Mouse (Mus musculus) cortical plate, adult 2 months (tissue): ENCODE data around the gene Msi2. TPM values are rescaled to one million over a fixed set of nuclear protein-coding genes. Genes with fewer than 3 reads are reported as not detected.
A peak's percentile ranks its signal among the peaks of the same experiment; 100 is the strongest.

Experiments
- H3K27ac ChIP-seq: fragments of 200-500 bp; 2 replicates; pipeline ENCODE4 v1.5.1; 2012; ENCODE audit warnings: low read length, control low read depth, inconsistent platforms; ENCODE audit not compliant: insufficient read depth
- H3K4me1 ChIP-seq: fragments of 200-500 bp; 2 replicates; pipeline ENCODE4 v1.6.1; 2011; ENCODE audit warnings: low read length; ENCODE audit not compliant: control insufficient read depth, insufficient read depth
- H3K4me3 ChIP-seq: fragments of 200-500 bp; 2 replicates; pipeline ENCODE4 v1.5.1; 2011; ENCODE audit warnings: mild to moderate bottlenecking, low read length, control low read depth; ENCODE audit not compliant: insufficient read depth
- CTCF ChIP-seq: fragments of 200-500 bp; IDR thresholded peaks from 2 replicates; pipeline ENCODE4 v1.5.1; 2011; ENCODE audit warnings: mild to moderate bottlenecking, control low read depth, low read length; ENCODE audit not compliant: insufficient read depth; ENCODE audit errors: extremely low read depth
- POLR2A ChIP-seq: fragments of 200-500 bp; IDR thresholded peaks from 2 replicates; pipeline ENCODE4 v1.6.1; 2011; ENCODE audit warnings: mild to moderate bottlenecking, low read length, control low read depth; ENCODE audit not compliant: insufficient read depth; ENCODE audit errors: extremely low read depth
- polyA plus RNA-seq: library from polyadenylated mRNA; depleted of rRNA; stranded (reverse); fragments of >200 nt; gene quantifications from 2 replicates; pipeline ENCODE4 v1.2.3, GENCODE M21; 2012

Msi2 gene
- polyA plus RNA-seq, 1 experiment: 57.5 TPM

DNA sequence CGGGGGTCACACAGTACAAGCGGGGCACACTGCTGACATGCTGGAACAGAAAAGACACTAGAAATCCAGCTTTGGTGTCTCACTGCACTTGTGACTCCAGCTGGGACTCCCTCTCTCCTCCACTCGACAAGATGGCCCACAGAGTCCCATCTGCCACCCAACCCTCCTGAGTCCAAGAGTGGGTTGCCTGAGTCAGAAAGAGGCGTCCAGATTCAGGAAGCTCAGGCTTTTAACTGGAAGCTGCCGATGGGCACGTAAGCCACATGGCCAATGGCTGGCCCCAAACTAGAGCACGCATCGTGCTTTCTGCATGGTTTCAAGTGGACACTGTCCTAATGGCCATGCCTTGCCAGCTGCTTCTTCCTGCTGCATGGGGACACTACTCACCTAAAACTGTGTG, 126.2 kb downstream of the Msi2 start:
- H3K4me1 ChIP-seq: peaks cover 2% of the 10 kb centered on the region; the same call in 1 of the 2 replicates
- no peak overlapping the region for H3K27ac ChIP-seq
- no peak for TF ChIP-seq POLR2A
- no peak for TF ChIP-seq CTCF

DNA sequence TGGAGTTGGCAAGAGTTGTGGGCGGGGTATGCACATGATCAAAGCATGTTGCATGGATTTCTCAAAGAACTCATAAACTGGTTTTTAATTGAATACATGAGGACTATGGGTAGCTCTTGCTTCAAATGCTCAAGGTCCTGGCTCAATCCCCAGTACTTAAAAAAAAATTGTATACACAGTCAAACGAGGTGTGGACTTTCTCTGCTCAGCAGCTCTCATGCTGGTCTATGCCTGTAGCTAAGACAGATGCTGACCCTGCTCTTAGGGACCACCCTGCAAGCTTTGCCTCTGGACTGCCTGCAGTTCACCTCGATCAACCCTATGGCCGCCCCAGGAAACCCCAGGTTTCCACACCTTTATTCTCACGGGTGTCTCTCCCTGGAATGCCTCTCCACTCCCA, 127.7 kb downstream of the Msi2 start:
- no peak for TF ChIP-seq CTCF
- TF ChIP-seq POLR2A: no peak
- Histone ChIP-seq H3K27ac (no peak overlapping the region), H3K4me1 (peaks cover 4% of the 10 kb centered on the region), H3K4me3 (no peak overlapping the region)

More for the DNA sequence above, 126.2 kb downstream of the Msi2 start:
- H3K4me3 ChIP-seq: no peak overlapping the region

DNA sequence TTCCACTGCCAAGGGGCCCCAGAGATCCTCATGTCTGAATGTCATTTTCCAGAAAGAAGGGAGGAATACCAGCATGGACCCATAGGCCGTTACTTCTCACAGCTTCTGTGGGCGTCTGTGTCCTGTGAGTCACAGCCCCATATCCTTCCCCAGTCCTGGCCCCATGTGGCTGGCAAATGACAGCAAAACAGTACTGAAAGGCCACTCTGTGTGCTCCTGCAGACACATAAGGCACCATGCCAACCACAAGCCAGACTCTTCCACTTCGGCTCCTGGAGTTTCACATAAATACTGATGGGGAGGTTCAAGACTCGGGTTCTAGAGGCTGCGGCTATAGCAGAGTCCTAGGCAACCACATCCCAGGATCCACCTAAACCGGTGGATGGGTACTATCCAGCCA, 128.7 kb downstream of the Msi2 start:
- peaks cover 7% of the 10 kb centered on the region for H3K4me1 ChIP-seq
- TF ChIP-seq POLR2A: no peak
- no peak for TF ChIP-seq CTCF
- no peak overlapping the region for H3K4me3 ChIP-seq
- no peak overlapping the region for H3K27ac ChIP-seq

DNA sequence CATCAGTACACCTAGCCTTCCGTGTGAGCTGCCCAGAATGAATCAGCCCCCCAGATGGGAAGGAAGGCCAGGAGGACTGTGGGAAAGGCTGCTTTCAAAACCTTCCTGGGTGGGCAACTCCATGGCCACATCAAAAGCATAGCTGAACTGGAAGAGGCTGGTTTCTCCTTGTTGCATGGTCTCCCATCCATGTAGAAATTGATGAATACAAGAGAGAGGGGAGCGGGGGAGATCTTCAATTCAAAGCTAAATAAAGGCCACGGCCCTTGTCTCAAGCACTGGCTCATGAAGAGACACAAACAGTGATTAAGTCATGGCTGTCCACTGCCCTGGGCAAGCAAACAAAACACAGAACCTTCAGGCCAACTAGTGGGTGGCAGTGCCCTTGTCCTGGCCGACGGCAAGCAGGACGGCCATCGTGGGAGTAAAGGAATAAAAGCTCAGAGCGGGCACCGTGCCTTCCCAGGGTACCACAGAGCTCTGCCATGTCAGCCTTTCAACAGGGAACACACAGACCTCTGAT, 129.6 kb downstream of the Msi2 start:
- H3K4me1 ChIP-seq: peaks cover 11% of the 10 kb centered on the region
- H3K27ac ChIP-seq: 0 out of 2 replicates have a peak overlapping the region, but pooled peaks have one; percentile 28
- H3K4me3 ChIP-seq: no peak overlapping the region
- TF ChIP-seq POLR2A: no peak
- no peak for TF ChIP-seq CTCF

DNA sequence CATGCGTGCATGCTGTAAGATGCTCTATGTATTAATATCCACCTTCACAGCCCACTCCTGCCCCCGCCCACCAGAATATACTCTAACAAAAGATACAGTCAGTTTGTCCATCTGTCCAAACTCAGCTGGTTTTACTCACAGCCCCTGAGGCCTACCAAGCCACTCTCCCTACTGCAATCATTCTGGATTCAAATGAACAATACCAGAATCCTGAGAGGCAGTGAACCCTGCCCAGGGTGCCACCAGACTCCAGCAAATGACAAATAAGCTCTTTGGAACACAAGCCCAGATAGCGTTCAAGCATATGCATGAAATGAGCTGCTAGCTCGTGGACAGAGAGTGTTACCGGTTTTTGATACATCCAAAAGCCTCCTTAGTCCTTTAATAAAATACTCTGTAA, 130.6 kb downstream of the Msi2 start:
- H3K4me1 ChIP-seq: peaks cover 12% of the 10 kb centered on the region
- H3K27ac ChIP-seq: no peak overlapping the region

DNA sequence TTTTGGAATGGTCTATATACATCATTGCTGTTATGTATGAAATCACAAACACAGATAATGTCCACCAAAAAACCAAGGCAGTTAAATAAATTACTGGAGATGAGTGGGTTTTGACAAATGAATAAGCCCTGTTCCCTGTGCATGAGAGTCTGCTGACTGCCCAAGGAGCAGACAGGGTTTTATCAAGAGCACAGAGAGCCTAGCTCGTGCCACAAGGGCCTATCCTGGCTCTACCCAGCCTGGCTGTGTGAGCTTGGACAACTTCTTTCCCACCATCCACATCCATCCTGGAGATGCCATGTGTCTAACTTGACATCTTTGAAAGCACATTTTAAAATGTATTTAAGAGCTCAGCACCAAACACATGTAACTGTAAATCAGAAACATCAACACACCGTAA, 132.4 kb downstream of the Msi2 start:
- Histone ChIP-seq H3K4me1 (peaks cover 12% of the 10 kb centered on the region), H3K4me3 (no peak overlapping the region), H3K27ac (peak overlapping the region; percentile 82)
- TF ChIP-seq POLR2A (no peak), CTCF (no peak)

More for the DNA sequence above, 130.6 kb downstream of the Msi2 start:
- H3K4me3 ChIP-seq: no peak overlapping the region
- TF ChIP-seq POLR2A: no peak
- TF ChIP-seq CTCF: no peak

DNA sequence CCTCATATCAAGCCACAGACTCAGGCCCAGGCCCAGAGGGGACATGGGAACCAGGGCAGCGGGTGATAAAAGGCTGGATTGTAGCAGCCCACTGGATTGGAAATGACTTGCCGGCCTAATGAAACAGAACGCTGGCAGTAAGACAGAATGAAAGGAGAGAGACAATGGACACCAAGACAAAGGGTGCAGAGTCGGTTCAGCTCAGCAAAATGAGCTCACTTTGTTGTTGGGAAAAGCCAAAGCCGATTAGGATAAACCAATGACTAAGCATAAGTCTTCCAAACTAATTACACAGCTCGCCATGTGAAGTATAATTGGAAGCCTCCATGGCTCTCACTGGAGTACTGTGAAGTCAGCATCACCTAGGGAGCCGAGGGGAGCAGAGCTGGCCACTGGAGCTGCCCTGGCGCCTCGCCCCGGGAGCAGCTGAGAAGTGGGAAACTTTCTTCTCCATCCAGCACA, 133.1 kb downstream of the Msi2 start:
- H3K4me1 ChIP-seq: peaks cover 12% of the 10 kb centered on the region
- H3K27ac ChIP-seq: 0 out of 2 replicates have a peak overlapping the region, but pooled peaks have one; percentile 82
- TF ChIP-seq CTCF (no peak), POLR2A (no peak)
- H3K4me3 ChIP-seq: no peak overlapping the region

DNA sequence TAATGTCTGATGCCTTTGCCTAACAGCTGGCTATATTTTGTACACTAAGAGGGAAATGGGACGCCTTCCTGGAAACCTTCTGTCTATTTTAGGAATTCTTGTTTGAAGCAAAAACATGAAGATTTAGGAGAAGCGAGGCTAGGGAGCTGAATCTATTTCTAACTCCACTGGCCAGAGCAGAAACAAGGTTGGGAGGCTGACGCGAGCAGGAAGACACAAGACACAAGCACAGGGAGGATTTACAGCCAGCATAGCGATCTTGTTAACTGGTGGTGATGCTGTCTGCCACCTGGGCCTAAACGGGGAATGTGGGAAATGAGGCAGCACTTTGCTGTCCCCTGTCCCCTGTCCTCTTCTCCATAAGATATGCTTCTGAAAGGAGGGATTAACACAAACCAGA, 134.4 kb downstream of the Msi2 start:
- TF ChIP-seq CTCF: no peak
- TF ChIP-seq POLR2A: no peak

DNA sequence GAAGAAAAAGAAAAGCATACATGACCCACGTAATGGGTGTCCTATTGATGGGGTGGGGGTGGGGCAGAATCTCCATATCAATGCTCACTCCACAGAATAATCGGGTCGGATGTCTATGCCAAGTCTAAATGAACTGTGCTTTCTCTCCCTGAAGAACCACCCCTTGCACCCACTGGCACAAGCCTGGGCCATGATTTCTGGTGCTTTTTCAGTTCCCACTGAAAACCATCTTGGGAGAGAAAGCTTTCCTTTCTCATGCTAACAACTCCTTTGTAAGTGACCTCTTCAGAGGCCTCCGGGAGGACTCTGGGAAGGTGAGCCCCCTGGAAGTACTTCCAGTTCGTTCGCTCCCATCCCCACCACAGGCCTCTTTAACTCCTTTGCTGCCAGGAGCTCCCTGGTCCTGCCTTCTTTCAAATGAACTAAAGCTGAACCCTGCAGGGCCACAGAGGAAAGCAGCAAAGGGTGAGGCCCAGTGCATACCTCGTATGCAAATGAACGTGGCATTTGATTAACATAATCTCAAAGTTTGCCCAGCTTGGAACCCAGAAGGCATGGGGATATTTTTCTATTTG, 135.0 kb downstream of the Msi2 start:
- H3K4me3 ChIP-seq: no peak overlapping the region
- H3K27ac ChIP-seq: peak overlapping the region; percentile 60
- peaks cover 12% of the 10 kb centered on the region for H3K4me1 ChIP-seq
- TF ChIP-seq CTCF (no peak), POLR2A (no peak)

More for the DNA sequence above, 134.4 kb downstream of the Msi2 start:
- Histone ChIP-seq H3K4me3 (no peak overlapping the region), H3K4me1 (peaks cover 12% of the 10 kb centered on the region), H3K27ac (peak overlapping the region; percentile 60)

DNA sequence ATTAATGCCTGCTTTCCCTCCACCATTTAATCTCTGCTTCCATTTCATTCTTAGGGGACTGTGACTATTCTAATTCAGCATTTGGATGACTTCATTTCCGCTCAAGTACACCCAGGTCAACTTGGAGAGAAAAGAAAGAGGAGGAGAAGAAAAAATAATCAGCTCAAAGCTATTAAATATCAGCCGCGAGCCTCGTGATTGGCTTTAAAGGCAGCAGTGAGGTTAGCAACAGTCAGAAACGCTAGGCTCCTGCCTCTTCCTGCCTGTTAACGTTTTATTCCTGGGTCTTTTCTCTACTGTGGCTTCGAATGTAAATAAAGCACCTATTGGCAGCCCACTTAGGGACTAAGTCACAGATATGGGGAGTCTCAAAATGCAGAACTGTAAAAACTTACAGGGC, 135.5 kb downstream of the Msi2 start:
- Histone ChIP-seq H3K27ac (peak overlapping the region; percentile 60), H3K4me3 (no peak overlapping the region), H3K4me1 (peaks cover 12% of the 10 kb centered on the region)
- TF ChIP-seq CTCF (no peak), POLR2A (no peak)
